Mouse (Mus musculus): Measurements from ENCODE around the gene Hs6st1.

GRCm38 (mm10) chr1:36059959-36060953 lies 7.9 kb upstream of the Hs6st1 start:
- TF ChIP-seq FLI1 (IDR thresholded peaks at IDR 0.05; ENCODE audit: low read length): no peak
- TF ChIP-seq GATA1 (IDR thresholded peaks at IDR 0.05; ENCODE audit: borderline replicate concordance, low read length): no peak

Measured in megakaryocyte, embryonic 14.5 days (primary cell).